Mouse (Mus musculus) C2C12 (cell line): ENCODE results near the gene Hdac7.

Experiments used
- CEBPB ChIP-seq: IDR thresholded peaks from one replicate; pipeline ENCODE4 v1.6.1; 2011; ENCODE audit warnings: low read depth, mild to moderate bottlenecking, control low read depth, moderate library complexity
- CTCF ChIP-seq: IDR thresholded peaks from one replicate; pipeline ENCODE4 v1.5.1; 2011; ENCODE audit not compliant: control insufficient read depth, insufficient read depth, insufficient read length
- FOSL1 ChIP-seq: IDR thresholded peaks from one replicate; pipeline ENCODE4 v1.8.0; 2011; ENCODE audit warnings: mild to moderate bottlenecking, low read length; ENCODE audit not compliant: poor library complexity, insufficient read depth, severe bottlenecking
- MAX ChIP-seq: IDR thresholded peaks from one replicate; pipeline ENCODE4 v1.6.1; 2011; ENCODE audit warnings: mild to moderate bottlenecking, control low read depth
- MYOD1 ChIP-seq: IDR thresholded peaks from one replicate; pipeline ENCODE4 v1.6.1; 2011; ENCODE audit warnings: low read depth; ENCODE audit not compliant: control insufficient read depth, insufficient read length
- MYOG ChIP-seq: IDR thresholded peaks from one replicate; pipeline ENCODE4 v1.6.1; 2011; ENCODE audit not compliant: control insufficient read depth, insufficient read length; ENCODE audit errors: extremely low read depth
- USF1 ChIP-seq: IDR thresholded peaks from one replicate; pipeline ENCODE4 v1.6.1; 2011; ENCODE audit warnings: low read depth, mild to moderate bottlenecking, control low read depth, moderate library complexity

DNA sequence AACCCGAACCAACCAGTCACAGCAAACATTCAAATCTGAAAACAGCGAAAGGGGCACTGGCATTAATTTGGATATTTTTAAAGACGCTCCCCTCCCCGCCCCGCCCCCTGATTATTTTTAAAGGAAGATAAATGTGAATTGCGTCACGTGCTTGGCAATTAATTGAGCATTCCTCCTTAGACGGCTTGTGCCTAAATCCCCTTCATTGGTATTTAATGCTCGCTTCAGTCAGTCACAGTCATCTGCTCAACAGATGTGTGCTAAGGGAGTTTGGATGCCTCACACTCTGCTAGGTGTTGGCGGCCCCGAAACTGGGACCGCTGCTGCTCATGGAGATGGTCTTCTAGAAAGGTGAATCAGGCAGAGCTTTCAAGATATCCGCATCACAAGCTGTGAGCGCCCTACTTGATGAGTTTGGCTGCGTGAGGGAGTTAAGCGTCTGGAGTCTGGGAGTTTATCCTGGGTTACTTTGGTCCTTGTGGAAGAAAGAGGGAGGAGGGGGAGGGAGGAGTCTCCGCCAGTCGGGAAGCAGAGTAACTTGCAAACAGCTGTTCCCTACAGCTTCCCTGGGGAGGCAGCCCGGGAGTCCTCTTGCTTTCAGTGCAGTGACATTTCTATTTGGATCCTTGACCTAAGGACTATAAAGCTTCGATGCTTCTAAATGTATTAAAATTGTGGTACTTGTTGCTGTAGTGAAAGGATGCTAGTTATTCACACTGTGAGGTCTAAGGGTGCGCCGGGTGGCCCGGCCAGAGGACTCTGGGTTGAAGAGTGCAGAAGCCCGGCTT lies 62.1 kb downstream of the Hdac7 start:
- TF ChIP-seq CTCF (no peak), USF1 (no peak), MYOD1 (peak; percentile 26), MAX (no peak), MYOG (no peak), FOSL1 (no peak), CEBPB (no peak)
